ENCODE assay signal across 12 mouse cellular contexts in genomic region chr5:64508565-64508964, GRCm38 (mm10).
DNase-seq lines count a peak whose midpoint lies in the region; ATAC-seq and TF ChIP-seq lines count a peak whose summit lies in the region.
"Had no signal": no experiment of that assay in that cellular context is flagged by ENCODE, and none has a peak within 500 bp of the region (broad histone marks: within the 10 kb centered on the region; RNA-seq: fewer than 3 reads in every experiment).

No protein-coding gene starts in this region.

- H3K36me3 ChIP-seq in limb, embryonic 14.5 days (ENCODE audit: control insufficient read depth, insufficient read depth, low read length), result no peaks in the 10 kb centered on the region
- H3K36me3 ChIP-seq in limb, embryonic 10.5 days, result no peaks in the 10 kb centered on the region
- H3K36me3 ChIP-seq in limb, embryonic 15.5 days, result no peaks in the 10 kb centered on the region
- H3K36me3 ChIP-seq: hindbrain, embryonic 12.5 days had no signal

- DNase-seq in adrenal gland, adult 8-10 months, result peak; percentile 19
- DNase-seq in adrenal gland, postnatal 4 days (ENCODE audit: low spot score in 2 of 2), result no peak
- peak; percentile 33 for DNase-seq in limb, embryonic 14.5 days (ENCODE audit: low spot score)
- DNase-seq in limb, embryonic 10.5 days (ENCODE audit: low spot score), result no peak
- DNase-seq in brain, adult 2 months (ENCODE audit: low read depth, low spot score), result peak; percentile 79
- no peak for DNase-seq in gastrocnemius, postnatal 25 days
- DNase-seq in left cerebral cortex, postnatal 14 days (ENCODE audit: low spot score in 2 of 2), result no peak
- DNase-seq: cerebellum, adult 2 months; heart, adult 2 months had no signal

- no peak overlapping the region for H3K27ac ChIP-seq in limb, embryonic 14.5 days (replicated peaks; ENCODE audit: low read depth, low read length)
- no peak overlapping the region for H3K27ac ChIP-seq in limb, embryonic 10.5 days
- peak overlapping the region; percentile 22; the same call in 1 of the 2 replicates for H3K27ac ChIP-seq in limb, embryonic 15.5 days
- H3K27ac ChIP-seq: heart, adult 2 months; hindbrain, embryonic 12.5 days had no signal

- no peaks in the 10 kb centered on the region for H3K27me3 ChIP-seq in limb, embryonic 14.5 days (ENCODE audit: control insufficient read depth, insufficient read depth, low read length)
- no peaks in the 10 kb centered on the region for H3K27me3 ChIP-seq in limb, embryonic 10.5 days (ENCODE audit: low read depth, poor library complexity, severe bottlenecking)
- no peaks in the 10 kb centered on the region for H3K27me3 ChIP-seq in limb, embryonic 15.5 days
- H3K27me3 ChIP-seq: hindbrain, embryonic 12.5 days had no signal

- H3K4me1 ChIP-seq in limb, embryonic 14.5 days (ENCODE audit: control insufficient read depth, insufficient read depth, low read length), result peaks cover 29% of the 10 kb centered on the region
- H3K4me1 ChIP-seq in limb, embryonic 10.5 days, result peaks cover 39% of the 10 kb centered on the region
- peaks cover 38% of the 10 kb centered on the region for H3K4me1 ChIP-seq in limb, embryonic 15.5 days

- H3K4me3 ChIP-seq in limb, embryonic 14.5 days (replicated peaks; ENCODE audit: low read length), result no peak overlapping the region
- no peak overlapping the region for H3K4me3 ChIP-seq in limb, embryonic 10.5 days
- no peak overlapping the region for H3K4me3 ChIP-seq in limb, embryonic 15.5 days
- H3K4me3 ChIP-seq: heart, adult 2 months; hindbrain, embryonic 12.5 days had no signal

- no peak overlapping the region for H3K4me2 ChIP-seq in limb, embryonic 14.5 days (replicated peaks; ENCODE audit: low read depth, low read length, severe bottlenecking)
- no peak overlapping the region for H3K4me2 ChIP-seq in limb, embryonic 15.5 days
- H3K4me2 ChIP-seq: hindbrain, embryonic 12.5 days; midbrain, embryonic 11.5 days had no signal

- H3K9ac ChIP-seq in limb, embryonic 14.5 days (ENCODE audit: low read depth, low read length, severe bottlenecking), result no peak overlapping the region
- H3K9ac ChIP-seq in limb, embryonic 15.5 days, result no peak overlapping the region
- H3K9ac ChIP-seq: hindbrain, embryonic 12.5 days had no signal

- intact Hi-C loops in left cerebral cortex, postnatal 14 days (cut with DNase I), result loop anchor here (5.0 to 10.0 kb wide), 2 partner anchors 126 to 214 kb away; no protein-coding TSS in a partner anchor

- no peak for TF ChIP-seq POLR2A in limb, embryonic 14.5 days (IDR thresholded peaks at IDR 0.05; ENCODE audit: borderline replicate concordance, extremely low read depth, insufficient read depth, insufficient read length)

- ATAC-seq in limb, embryonic 14.5 days (ENCODE audit: low FRiP score, low read depth), result no peak
- no peak for ATAC-seq in limb, embryonic 15.5 days (ENCODE audit: insufficient number of reproducible peaks, low FRiP score, low TSS enrichment, low read depth)

- H3K9me3 ChIP-seq in limb, embryonic 14.5 days (ENCODE audit: control insufficient read depth, low read length), result no peaks in the 10 kb centered on the region
- no peaks in the 10 kb centered on the region for H3K9me3 ChIP-seq in limb, embryonic 10.5 days (replicated peaks)
- no peaks in the 10 kb centered on the region for H3K9me3 ChIP-seq in limb, embryonic 15.5 days
- H3K9me3 ChIP-seq: hindbrain, embryonic 12.5 days had no signal

- 43% methylated on average over 2 of the region's 2 CpGs for WGBS in limb, embryonic 14.5 days
- WGBS in limb, embryonic 10.5 days, result 70% methylated on average over 2 of the region's 2 CpGs
- 60% methylated on average over 2 of the region's 2 CpGs for WGBS in limb, embryonic 15.5 days

Comparison
In these comparisons a context has a peak if more than half of its experiments do, and no peak if none do; other contexts are left out.
1. DNase-seq: peak in adrenal gland, adult 8-10 months (single experiment), limb, embryonic 14.5 days (single experiment) and brain, adult 2 months (single experiment); none in adrenal gland, postnatal 4 days (0 of 2), limb, embryonic 10.5 days (single experiment), gastrocnemius, postnatal 25 days (single experiment) and left cerebral cortex, postnatal 14 days (0 of 2).